Mouse (Mus musculus) MEL (cell line): Measurements from ENCODE around the gene Rab26. TPM values are rescaled to one million over a fixed set of nuclear protein-coding genes. Genes with fewer than 3 reads are reported as not detected.

ENCODE experiments used
- DNase-seq: peaks from one replicate; pipeline ENCODE4 v3.0.0; 2011; ENCODE audit warnings: low read depth, low spot score
- H3K27ac ChIP-seq: 2 replicates; pipeline ENCODE4 v1.5.1; 2012; ENCODE audit warnings: low read depth, mild to moderate bottlenecking, control low read depth, low read length, moderate library complexity; ENCODE audit not compliant: control insufficient read depth
- H3K27me3 ChIP-seq, 2 experiments: fragments of 150-350 bp in 1 of 2; sonication (generic) in 1 of 2; 2 replicates each; pipeline ENCODE4 v1.6.1; 2012; ENCODE audit warnings: low read length in 2 of 2, mild to moderate bottlenecking in 2 of 2, improper control_type of control experiment in 1 of 2, moderate library complexity in 1 of 2; ENCODE audit not compliant: insufficient read depth in 2 of 2, control insufficient read depth in 1 of 2
- H3K36me3 ChIP-seq, 2 experiments: 2 replicates each; pipeline ENCODE4 v1.6.1; 2012 to 2014; ENCODE audit warnings: low read length in 2 of 2, improper control_type of control experiment in 1 of 2, inconsistent platforms in 1 of 2, mild to moderate bottlenecking in 1 of 2; ENCODE audit not compliant: insufficient read depth in 2 of 2, control insufficient read depth in 1 of 2
- H3K4me1 ChIP-seq, 2 experiments: fragments of 150-350 bp in 1 of 2; sonication (generic) in 1 of 2; 2 replicates each; pipeline ENCODE4 v1.6.1; 2012; ENCODE audit warnings: low read length in 2 of 2, improper control_type of control experiment in 1 of 2, mild to moderate bottlenecking in 1 of 2; ENCODE audit not compliant: insufficient read depth in 2 of 2, control insufficient read depth in 1 of 2
- H3K4me3 ChIP-seq, 2 experiments: fragments of 150-350 bp in 1 of 2; sonication (generic) in 1 of 2; 2 replicates each; pipeline ENCODE4 v1.5.1; 2012; ENCODE audit warnings: low read depth in 2 of 2, low read length in 2 of 2, mild to moderate bottlenecking in 2 of 2, moderate library complexity in 2 of 2, control low read depth in 1 of 2, improper control_type of control experiment in 1 of 2; ENCODE audit not compliant: control insufficient read depth in 1 of 2, insufficient read depth in 1 of 2
- H3K79me2 ChIP-seq: 2 replicates; pipeline ENCODE4 v1.6.1; 2012; ENCODE audit warnings: mild to moderate bottlenecking, low read length, moderate library complexity; ENCODE audit not compliant: control insufficient read depth, poor library complexity, insufficient read depth
- H3K9ac ChIP-seq: 2 replicates; pipeline ENCODE4 v1.6.1; 2012; ENCODE audit warnings: low read depth, mild to moderate bottlenecking, control low read depth, low read length, moderate library complexity; ENCODE audit not compliant: control insufficient read depth, poor library complexity, severe bottlenecking
- H3K9me3 ChIP-seq: fragments of 150-350 bp; sonication (generic); replicated peaks from 2 replicates; pipeline ENCODE4 v1.6.1; 2012; ENCODE audit warnings: mild to moderate bottlenecking, low read length, improper control_type of control experiment, moderate library complexity; ENCODE audit not compliant: insufficient read depth
- BHLHE40 ChIP-seq: IDR thresholded peaks from 2 replicates; pipeline ENCODE4 v1.6.1; 2012; ENCODE audit warnings: low read depth, mild to moderate bottlenecking, inconsistent platforms, low read length, improper control_type of control experiment, borderline replicate concordance
- CHD1 ChIP-seq: IDR thresholded peaks from 2 replicates; pipeline ENCODE4 v1.6.1; 2012; ENCODE audit warnings: low read depth, mild to moderate bottlenecking, inconsistent platforms, low read length, improper control_type of control experiment
- CHD2 ChIP-seq: IDR thresholded peaks from 2 replicates; pipeline ENCODE4 v1.6.1; 2011; ENCODE audit warnings: low read length, improper control_type of control experiment
- CTCF ChIP-seq, 3 experiments: IDR thresholded peaks in 2 of 3; conservative IDR thresholded peaks in 1 of 3; 2 replicates each; pipeline ENCODE4 v1.5.1; 2011 to 2012; ENCODE audit warnings: low read length in 3 of 3, low read depth in 2 of 3, mild to moderate bottlenecking in 2 of 3, improper control_type of control experiment in 1 of 3, inconsistent platforms in 1 of 3, mixed read lengths in 1 of 3, moderate library complexity in 1 of 3; ENCODE audit not compliant: control insufficient read depth in 1 of 3, insufficient read depth in 1 of 3, poor library complexity in 1 of 3, severe bottlenecking in 1 of 3
- E2F4 ChIP-seq: IDR thresholded peaks from 2 replicates; pipeline ENCODE4 v1.6.1; 2011; ENCODE audit warnings: low read depth, low read length, improper control_type of control experiment, borderline replicate concordance
- ELF1 ChIP-seq: IDR thresholded peaks from 2 replicates; pipeline ENCODE4 v1.6.1; 2014; ENCODE audit warnings: low read depth, mild to moderate bottlenecking, inconsistent platforms, low read length, improper control_type of control experiment, moderate library complexity
- EP300 ChIP-seq, 2 experiments: IDR thresholded peaks; 2 replicates each; pipeline ENCODE4 v1.6.1; 2011; ENCODE audit warnings: improper control_type of control experiment in 2 of 2, low read length in 2 of 2, low read depth in 1 of 2, mild to moderate bottlenecking in 1 of 2
- ETS1 ChIP-seq: IDR thresholded peaks from 2 replicates; pipeline ENCODE4 v1.6.1; 2012; ENCODE audit warnings: low read depth, mild to moderate bottlenecking, inconsistent platforms, low read length, improper control_type of control experiment, moderate library complexity
- GABPA ChIP-seq: IDR thresholded peaks from 2 replicates; pipeline ENCODE4 v1.6.1; 2012; ENCODE audit warnings: low read depth, mild to moderate bottlenecking, inconsistent platforms, low read length, improper control_type of control experiment, moderate library complexity
- GATA1 ChIP-seq: IDR thresholded peaks from 2 replicates; pipeline ENCODE4 v1.6.1; 2011; ENCODE audit warnings: low read depth, low read length, improper control_type of control experiment
- HCFC1 ChIP-seq: IDR thresholded peaks from 2 replicates; pipeline ENCODE4 v1.6.1; 2012; ENCODE audit warnings: low read depth, mild to moderate bottlenecking, inconsistent platforms, low read length, improper control_type of control experiment, moderate library complexity
- JUND ChIP-seq: IDR thresholded peaks from 2 replicates; pipeline ENCODE4 v1.6.1; 2011; ENCODE audit warnings: low read depth, mild to moderate bottlenecking, improper control_type of control experiment, low read length
- MAFK ChIP-seq: IDR thresholded peaks from 2 replicates; pipeline ENCODE4 v1.6.1; 2011; ENCODE audit warnings: low read depth, mild to moderate bottlenecking, low read length, improper control_type of control experiment, borderline replicate concordance
- MAX ChIP-seq: IDR thresholded peaks from 2 replicates; pipeline ENCODE4 v1.6.1; 2011; ENCODE audit warnings: low read length, improper control_type of control experiment
- MEF2A ChIP-seq: IDR thresholded peaks from 2 replicates; pipeline ENCODE4 v1.6.1; 2014; ENCODE audit warnings: low read depth, mild to moderate bottlenecking, inconsistent platforms, low read length, improper control_type of control experiment; ENCODE audit not compliant: poor library complexity, insufficient replicate concordance, severe bottlenecking; ENCODE audit errors: extremely low read depth
- MXI1 ChIP-seq: IDR thresholded peaks from 2 replicates; pipeline ENCODE4 v1.6.1; 2011; ENCODE audit warnings: mild to moderate bottlenecking, low read depth, low read length, improper control_type of control experiment
- MYB ChIP-seq: IDR thresholded peaks from 2 replicates; pipeline ENCODE4 v1.6.1; 2011; ENCODE audit warnings: mild to moderate bottlenecking, low read depth, low read length, improper control_type of control experiment
- MYC ChIP-seq: IDR thresholded peaks from 2 replicates; pipeline ENCODE4 v1.6.1; 2011; ENCODE audit warnings: low read depth, mild to moderate bottlenecking, low read length, improper control_type of control experiment, moderate library complexity
- NELFE ChIP-seq: IDR thresholded peaks from 2 replicates; pipeline ENCODE4 v1.6.1; 2011; ENCODE audit warnings: low read depth, low read length, improper control_type of control experiment
- NRF1 ChIP-seq: IDR thresholded peaks from 2 replicates; pipeline ENCODE4 v1.6.1; 2014; ENCODE audit warnings: low read depth, mild to moderate bottlenecking, inconsistent platforms, low read length, improper control_type of control experiment, moderate library complexity; ENCODE audit not compliant: poor library complexity, insufficient read depth, severe bottlenecking
- POLR2A ChIP-seq, 2 experiments: IDR thresholded peaks; 2 replicates each; pipeline ENCODE4 v1.6.1; 2011 to 2012; ENCODE audit warnings: low read length in 2 of 2, mild to moderate bottlenecking in 2 of 2, control low read depth in 1 of 2, improper control_type of control experiment in 1 of 2, low read depth in 1 of 2, moderate library complexity in 1 of 2; ENCODE audit not compliant: control insufficient read depth in 1 of 2, insufficient read depth in 1 of 2, poor library complexity in 1 of 2
- POLR2AphosphoS2 ChIP-seq: IDR thresholded peaks from 2 replicates; pipeline ENCODE4 v1.6.1; 2011; ENCODE audit warnings: low read length, improper control_type of control experiment
- POLR2AphosphoS5 ChIP-seq: IDR thresholded peaks from 2 replicates; pipeline ENCODE4 v1.6.1; 2012; ENCODE audit warnings: low read depth, borderline replicate concordance, mild to moderate bottlenecking, inconsistent platforms, low read length, moderate library complexity, mixed read lengths
- RAD21 ChIP-seq: IDR thresholded peaks from 2 replicates; pipeline ENCODE4 v1.6.1; 2011; ENCODE audit warnings: mild to moderate bottlenecking, low read depth, low read length, improper control_type of control experiment
- RCOR1 ChIP-seq: IDR thresholded peaks from 2 replicates; pipeline ENCODE4 v1.6.1; 2012; ENCODE audit warnings: low read depth, mild to moderate bottlenecking, inconsistent platforms, low read length, improper control_type of control experiment
- SIN3A ChIP-seq: IDR thresholded peaks from 2 replicates; pipeline ENCODE4 v1.6.1; 2012; ENCODE audit warnings: low read length, improper control_type of control experiment, inconsistent platforms
- TBP ChIP-seq: IDR thresholded peaks from 2 replicates; pipeline ENCODE4 v1.8.0; 2011; ENCODE audit warnings: low read depth, low read length, improper control_type of control experiment
- TCF12 ChIP-seq: IDR thresholded peaks from 2 replicates; pipeline ENCODE4 v1.6.1; 2014; ENCODE audit warnings: low read depth, mild to moderate bottlenecking, inconsistent platforms, low read length, improper control_type of control experiment, moderate library complexity
- UBTF ChIP-seq: IDR thresholded peaks from 2 replicates; pipeline ENCODE4 v1.6.1; 2012; ENCODE audit warnings: low read depth, mild to moderate bottlenecking, inconsistent platforms, low read length, improper control_type of control experiment, moderate library complexity, borderline replicate concordance; ENCODE audit not compliant: insufficient read depth
- USF1 ChIP-seq: IDR thresholded peaks from 2 replicates; pipeline ENCODE4 v1.6.1; 2014; ENCODE audit warnings: low read depth, mild to moderate bottlenecking, inconsistent platforms, low read length, improper control_type of control experiment, moderate library complexity
- USF2 ChIP-seq, 2 experiments: IDR thresholded peaks; 2 replicates each; pipeline ENCODE4 v1.6.1; 2011 to 2012; ENCODE audit warnings: improper control_type of control experiment in 2 of 2, low read length in 2 of 2, borderline replicate concordance in 1 of 2, inconsistent platforms in 1 of 2, low read depth in 1 of 2, mild to moderate bottlenecking in 1 of 2; ENCODE audit not compliant: insufficient read depth in 1 of 2
- ZC3H11A ChIP-seq: IDR thresholded peaks from 2 replicates; pipeline ENCODE4 v1.6.1; 2012; ENCODE audit warnings: low read depth, mild to moderate bottlenecking, inconsistent platforms, low read length, improper control_type of control experiment
- ZKSCAN1 ChIP-seq: IDR thresholded peaks from 2 replicates; pipeline ENCODE4 v1.6.1; 2012; ENCODE audit warnings: low read depth, mild to moderate bottlenecking, inconsistent platforms, low read length, improper control_type of control experiment, moderate library complexity
- ZMIZ1 ChIP-seq: IDR thresholded peaks from 2 replicates; pipeline ENCODE4 v1.6.1; 2012; ENCODE audit warnings: low read depth, mild to moderate bottlenecking, inconsistent platforms, low read length, improper control_type of control experiment, moderate library complexity
- ZNF384 ChIP-seq: IDR thresholded peaks from 2 replicates; pipeline ENCODE4 v1.6.1; 2012; ENCODE audit warnings: low read depth, mild to moderate bottlenecking, inconsistent platforms, low read length, improper control_type of control experiment
- polyA plus RNA-seq, 2 experiments: library from polyadenylated mRNA; stranded (reverse) in 1 of 2; unstranded in 1 of 2; fragments of >175 nt in 1 of 2; fragments of >200 nt in 1 of 2; gene quantifications; 2 replicates each; pipeline versions ENCODE4 v1.2.1 to v1.2.4; 2012; ENCODE audit warnings: low replicate concordance in 2 of 2, low read depth in 1 of 2; ENCODE audit not compliant: insufficient read length in 2 of 2, insufficient read depth in 1 of 2, missing spikeins in 1 of 2
- total RNA-seq: library from RNA; depleted of rRNA; stranded (reverse); fragments of 300-350 nt; gene quantifications from 2 replicates; pipeline ENCODE4 v1.2.3, GENCODE M21; 2012

Rab26 gene
- total and polyA plus RNA-seq, 3 experiments = 0.89 to 1.1 TPM; not detected in 1

DNA sequence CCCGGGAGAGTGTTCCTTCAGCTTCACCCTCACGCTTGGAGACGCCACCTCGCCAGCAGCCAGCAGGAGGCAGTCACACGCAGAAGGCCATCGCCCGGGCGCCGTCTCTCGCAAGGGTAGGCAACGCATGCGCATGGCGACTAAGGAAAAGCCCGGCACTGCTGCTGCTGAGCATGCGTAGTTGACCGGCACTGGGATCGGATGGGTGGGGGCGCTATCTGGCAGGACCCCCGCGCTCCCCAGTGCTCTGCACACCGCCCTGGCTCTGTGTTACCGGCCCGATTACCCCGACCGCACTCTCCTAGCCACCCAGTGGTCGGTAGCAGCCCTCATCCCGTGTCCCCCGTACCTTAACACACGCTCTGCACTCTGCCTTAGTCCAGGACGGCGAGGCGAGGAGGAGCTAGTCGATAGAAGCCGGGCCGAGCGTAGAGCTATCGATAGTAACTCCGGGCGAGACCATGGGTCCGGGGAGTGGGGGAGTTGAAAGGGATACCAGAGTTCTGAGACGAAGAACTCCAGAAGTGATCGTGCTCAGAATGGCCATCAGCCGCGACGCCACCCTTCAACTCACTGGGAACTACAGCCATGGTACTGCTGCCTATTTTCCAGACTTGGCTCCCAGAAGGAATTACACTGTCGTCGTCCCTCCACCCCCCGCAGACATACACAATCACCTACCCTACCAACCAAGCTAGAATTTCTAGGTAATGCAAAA is 55.2 kb downstream of the Rab26 start, which contains the start of gene Mlst8:
TSS of gene Mlst8 (minus strand) at position 416 of the 718 bp plus-strand sequence.
- no peaks in the 10 kb centered on the region for H3K9me3 ChIP-seq
- H3K9ac ChIP-seq = peak within 1 kb of the TSS; percentile 95
- DNase-seq = peak; percentile 98
- H3K27ac ChIP-seq = peak within 1 kb of the TSS; percentile 90
- H3K79me2 ChIP-seq = peaks cover 7% of the 10 kb centered on the region
- H3K4me3 ChIP-seq = peak within 1 kb of the TSS; percentile 77 to 80
- H3K4me1 ChIP-seq = peaks cover 0 to 13% of the 10 kb centered on the region in 2 experiments; a peak in 3 of 4 replicates
- H3K27me3 ChIP-seq = no peaks in the 10 kb centered on the region
- H3K36me3 ChIP-seq = peaks cover 0 to 8% of the 10 kb centered on the region in 2 experiments; a peak in 2 of 4 replicates
- TF ChIP-seq POLR2A (IDR thresholded peaks at IDR 0.05; ENCODE audit: control insufficient read depth in 1 of 2, insufficient read depth in 1 of 2, low read depth in 1 of 2, low read length in 2 of 2, poor library complexity in 1 of 2) = peak; percentile 91 to 95
- TF ChIP-seq NRF1 = peak; percentile 97
- 0 out of 2 replicates have a peak, but pooled peaks have one; percentile 31 for TF ChIP-seq ETS1
- TF ChIP-seq RAD21 = peak; percentile 38
- TF ChIP-seq BHLHE40 = no peak
- no peak for TF ChIP-seq GABPA
- TF ChIP-seq E2F4 = no peak
- peak in 1 of 2 experiments; percentile 30; a peak in 1 of 4 replicates for TF ChIP-seq EP300 (IDR thresholded peaks at IDR 0.05; ENCODE audit: low read depth in 1 of 2, low read length in 2 of 2)
- TF ChIP-seq MEF2A = peak; percentile 68; the same call in 1 of the 2 replicates
- TF ChIP-seq CHD2 = no peak
- TF ChIP-seq TBP = no peak; the same call in 1 of the 2 replicates
- 0 out of 2 replicates have a peak, but pooled peaks have one; percentile 24 for TF ChIP-seq GATA1
- peak; percentile 99 for TF ChIP-seq CHD1
- TF ChIP-seq SIN3A = peak; percentile 89
- TF ChIP-seq ZNF384 = no peak
- TF ChIP-seq UBTF = 0 out of 2 replicates have a peak, but pooled peaks have one; percentile 41
- TF ChIP-seq HCFC1 = peak; percentile 86
- TF ChIP-seq MXI1 = peak; percentile 89
- TF ChIP-seq TCF12 = peak; percentile 64
- peak; percentile 74 to 96 (median 81) for TF ChIP-seq CTCF (IDR thresholded peaks at IDR 0.05 in 2 of 3, conservative IDR thresholded peaks at IDR 0.05 in 1 of 3; ENCODE audit: control insufficient read depth in 1 of 3, insufficient read depth in 1 of 3, low read depth in 2 of 3, low read length in 3 of 3, poor library complexity in 1 of 3, severe bottlenecking in 1 of 3)
- TF ChIP-seq ELF1 = peak; percentile 60
- no peak for TF ChIP-seq ZKSCAN1
- TF ChIP-seq POLR2AphosphoS5 = no peak
- no peak for TF ChIP-seq USF2 (IDR thresholded peaks at IDR 0.05; ENCODE audit: borderline replicate concordance in 1 of 2, insufficient read depth in 1 of 2, low read depth in 1 of 2, low read length in 2 of 2)
- no peak; the same call in 1 of the 2 replicates for TF ChIP-seq USF1
- peak; percentile 96 for TF ChIP-seq NELFE
- TF ChIP-seq JUND = no peak
- no peak for TF ChIP-seq ZC3H11A
- TF ChIP-seq RCOR1 = no peak; the same call in 1 of the 2 replicates
- peak; percentile 71 for TF ChIP-seq MAX
- 0 out of 2 replicates have a peak, but pooled peaks have one; percentile 35 for TF ChIP-seq MYC
- no peak for TF ChIP-seq MYB
- TF ChIP-seq ZMIZ1 = peak; percentile 81; the same call in 1 of the 2 replicates
- TF ChIP-seq MAFK = no peak
- peak; percentile 97 for TF ChIP-seq POLR2AphosphoS2
